Mouse (Mus musculus) adrenal gland, postnatal 4 days (tissue): Measurements from ENCODE around the gene Gm12117. TPM values are rescaled to one million over a fixed set of nuclear protein-coding genes. Genes with fewer than 3 reads are reported as not detected.

Experiments
- DNase-seq, 2 experiments: peaks; one replicate each; pipeline ENCODE4 v3.0.0; 2021 to 2022; ENCODE audit warnings: low spot score in 2 of 2, mixed read lengths in 2 of 2
- long read RNA-seq, 2 experiments: library from polyadenylated mRNA; stranded (forward); transcript quantifications; one replicate each; pipeline ENCODE4 v2.0.0; 2021
- total RNA-seq, 2 experiments: library from RNA; stranded (reverse); gene quantifications; 2 replicates each; pipeline ENCODE4 v1.2.3; 2021

Gene Gm12117
- total RNA-seq: 1 to 10 TPM in 1 of 2 experiments, under 1 TPM in 1; 0.34 to 1.0 TPM
- long read RNA-seq, experiment 1: 0 reads
- long read RNA-seq, experiment 2: 0 reads

- no peak for DNase-seq
These were observed at the start of gene Gm12117 for GRCm38 (mm10) chr11:33276637-33277036. Gm12117 (minus strand) TSS chr11:33276737.

- DNase-seq: no peak
These were observed 42.6 kb upstream of the Gm12117 start for GRCm38 (mm10) chr11:33319006-33319611.

DNA sequence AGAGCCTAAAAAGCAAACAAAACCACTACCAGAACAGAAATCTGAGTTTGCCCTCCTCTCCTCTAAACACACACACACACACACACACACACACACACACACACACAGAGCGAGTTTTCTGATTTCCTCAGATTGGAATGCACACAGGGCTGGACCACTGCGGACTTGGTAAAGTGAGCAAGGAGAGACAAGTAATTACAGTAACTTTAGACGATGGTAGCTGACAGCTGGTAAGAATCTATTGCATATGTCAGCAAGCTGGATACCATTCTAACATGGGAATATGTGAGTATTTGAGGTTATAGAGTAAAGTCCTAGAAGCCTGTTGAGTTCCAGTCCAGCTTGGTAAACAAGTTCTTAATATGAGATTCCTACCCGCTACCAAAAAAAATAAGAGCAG, 33.0 kb upstream of the Gm12117 start:
- DNase-seq: no peak

- no peak for DNase-seq
These were observed 24.3 kb upstream of the Gm12117 start for GRCm38 (mm10) chr11:33300859-33301258.

- DNase-seq: no peak
These were observed 22.8 kb upstream of the Gm12117 start for GRCm38 (mm10) chr11:33299371-33299770.

DNA sequence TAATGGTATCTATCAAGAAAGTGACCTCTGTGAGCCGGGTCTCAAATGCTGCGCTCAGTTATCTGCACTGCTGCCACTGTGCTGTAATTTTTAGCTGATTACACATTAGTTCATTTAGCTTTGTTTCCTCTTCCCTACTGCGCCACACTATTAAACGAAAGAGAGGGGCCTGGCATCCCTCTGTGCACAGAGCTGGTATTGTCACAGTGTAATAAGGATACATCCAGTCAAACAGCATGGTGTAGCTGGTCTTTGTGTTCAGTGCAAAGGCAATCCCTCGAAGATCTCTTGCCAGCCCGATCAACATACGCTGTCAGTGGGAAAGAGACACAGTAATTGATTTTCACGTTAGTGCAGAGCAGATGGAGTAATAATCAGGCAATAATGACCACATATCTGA, 20.6 kb upstream of the Gm12117 start:
- DNase-seq: no peak

- no peak for DNase-seq
These were observed 18.9 kb upstream of the Gm12117 start for GRCm38 (mm10) chr11:33295422-33295821.

DNA sequence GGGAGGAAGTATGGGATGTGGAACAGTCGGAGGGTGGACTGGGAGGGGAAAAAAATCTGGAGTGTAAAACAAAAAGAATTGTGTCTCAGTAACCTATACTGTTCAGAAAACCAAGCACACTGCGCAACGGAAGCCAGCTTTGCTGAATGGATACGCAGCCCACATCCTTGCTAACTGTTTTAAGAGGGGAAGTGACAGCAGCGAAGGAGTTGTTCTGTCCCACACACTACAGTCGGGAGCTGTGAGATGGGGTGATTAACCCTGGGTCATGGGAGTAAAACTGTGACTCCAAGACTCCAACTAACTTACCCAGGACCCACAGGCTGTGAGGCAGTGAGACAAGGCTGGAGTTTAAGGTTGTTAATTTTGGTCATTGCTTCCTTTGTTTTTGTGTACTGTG, 17.5 kb upstream of the Gm12117 start:
- DNase-seq: no peak

- no peak for DNase-seq
These were observed 2.0 kb upstream of the Gm12117 start for GRCm38 (mm10) chr11:33278571-33278970.

DNA sequence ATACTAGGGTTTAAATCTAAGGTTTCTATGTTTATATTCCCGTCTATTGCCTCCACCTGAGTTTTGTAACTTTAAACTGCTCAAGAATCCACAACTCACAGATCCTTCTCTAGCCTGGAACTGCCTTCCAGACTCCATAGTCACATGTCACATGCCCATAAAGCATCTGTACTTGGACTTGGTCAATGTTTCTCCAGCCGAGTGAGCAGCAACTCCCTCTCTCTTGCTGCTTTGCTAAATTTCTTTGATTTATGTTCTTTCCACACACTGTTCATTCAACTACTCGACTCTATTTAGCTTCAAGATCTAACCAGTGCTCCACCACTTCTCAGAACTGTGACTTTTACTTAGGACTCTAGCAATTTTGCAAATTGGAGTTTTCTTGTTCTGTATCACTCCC, 1.7 kb downstream of the Gm12117 start:
- DNase-seq: no peak

- DNase-seq: no peak
These were observed 2.2 kb downstream of the Gm12117 start for GRCm38 (mm10) chr11:33274294-33274693.

DNA sequence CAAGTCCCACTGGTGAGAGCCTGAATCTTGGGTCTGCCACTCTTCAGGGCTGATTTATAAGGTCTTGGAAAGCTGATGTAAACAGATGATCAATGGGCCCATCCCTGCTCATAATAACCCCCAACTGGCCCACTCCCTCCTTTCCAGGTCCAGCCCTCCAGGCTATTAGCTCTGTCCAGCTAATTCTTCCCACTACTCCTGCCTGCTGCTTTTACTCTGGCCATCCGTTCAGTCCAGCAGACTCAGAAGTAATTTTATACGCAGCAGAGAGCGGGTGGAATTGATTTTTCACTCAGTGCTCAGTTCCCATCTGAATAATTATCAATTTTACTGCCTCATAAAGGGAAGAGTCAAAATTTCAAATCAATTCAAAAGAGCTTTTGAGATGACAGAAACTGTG, 36.2 kb downstream of the Gm12117 start:
- no peak for DNase-seq

- DNase-seq: no peak
These were observed 42.4 kb downstream of the Gm12117 start for GRCm38 (mm10) chr11:33234134-33234533.

GRCm38 (mm10) chr11:33232056-33232455, 44.5 kb downstream of the Gm12117 start:
- DNase-seq: no peak

- no peak for DNase-seq
These were observed 48.4 kb downstream of the Gm12117 start for GRCm38 (mm10) chr11:33228186-33228585.

- DNase-seq: no peak
These were observed 50.0 kb downstream of the Gm12117 start for GRCm38 (mm10) chr11:33226516-33226915.

Other genes with a start within 250 kb of the Gm12117 start
- gene Fgf18, start 129.3 kb downstream of the Gm12117 start, total RNA-seq: 1 to 10 TPM; 2.7 to 2.9 TPM
- 100 to 1,000 TPM; 458 to 497 TPM for gene Npm1, start 113.5 kb downstream of the Gm12117 start, total RNA-seq
- gene Tlx3, start 73.1 kb downstream of the Gm12117 start, total RNA-seq: under 1 TPM; 0.93 to 0.95 TPM
- gene Ranbp17, start 237.0 kb upstream of the Gm12117 start, total RNA-seq: 10 to 100 TPM; 10.8 to 12.3 TPM